Mouse (Mus musculus) hindbrain, postnatal 0 days (tissue): ENCODE measurements at regions not wholly inside any gene's neighbourhood (a gene's known extent, or its start where the extent isn't known, plus 50 kb on each side); places are given as distances from the start of the nearest gene placed in this dataset.

Experiments
- ATAC-seq: fragments of 200-750 bp; cut with Nextera tagmentation; 2 replicates; pipeline ENCODE4 v1.8.0; 2017; ENCODE audit warnings: mild to moderate bottlenecking, moderate TSS enrichment, moderate library complexity
- DNase-seq: peaks from one replicate; pipeline ENCODE4 v3.0.0-alpha.2; 2015; ENCODE audit warnings: low spot score
- H3K27ac ChIP-seq: fragments of 300-500 bp; sonication (generic); 2 replicates; pipeline ENCODE4 v1.5.1; 2014; ENCODE audit warnings: mild to moderate bottlenecking
- H3K27me3 ChIP-seq: fragments of 300-500 bp; sonication (generic); 2 replicates; pipeline ENCODE4 v1.6.1; 2014; ENCODE audit warnings: low read length, mixed read lengths; ENCODE audit not compliant: insufficient read depth
- H3K36me3 ChIP-seq: fragments of 300-500 bp; sonication (generic); 2 replicates; pipeline ENCODE4 v1.6.1; 2014; ENCODE audit warnings: low read length, mixed read lengths; ENCODE audit not compliant: insufficient read depth
- H3K4me1 ChIP-seq: fragments of 300-500 bp; sonication (generic); 2 replicates; pipeline ENCODE4 v1.6.1; 2014; ENCODE audit warnings: antibody characterized with exemption, low read length, mixed read lengths; ENCODE audit not compliant: insufficient read depth
- H3K4me2 ChIP-seq: fragments of 300-500 bp; sonication (generic); 2 replicates; pipeline ENCODE4 v1.6.1; 2014; ENCODE audit warnings: low read depth, mild to moderate bottlenecking, low read length, moderate library complexity, mixed read lengths
- H3K4me3 ChIP-seq: fragments of 300-500 bp; sonication (generic); 2 replicates; pipeline ENCODE4 v1.5.1; 2014; ENCODE audit warnings: low read length
- H3K9ac ChIP-seq: fragments of 300-500 bp; sonication (generic); replicated peaks from 2 replicates; pipeline ENCODE4 v1.6.1; 2014; ENCODE audit warnings: mild to moderate bottlenecking, low read length, moderate library complexity, mixed read lengths
- H3K9me3 ChIP-seq: fragments of 300-500 bp; sonication (generic); 2 replicates; pipeline ENCODE4 v1.6.1; 2016; ENCODE audit warnings: low read length, mixed read lengths
- CTCF ChIP-seq: IDR thresholded peaks from 2 replicates; pipeline ENCODE4 v1.5.1; 2016; ENCODE audit warnings: antibody characterized with exemption, control low read depth, low read depth
- WGBS: fragments of 180-500 bp; shearing (Covaris S2); extraction: QIAGEN DNeasy Blood & Tissue Kit; methylation state at CpG from one replicate; pipeline ENCODE4 v1.1.7; 2014; 5-methylcytosine and 5-hydroxymethylcytosine counted together

- Histone ChIP-seq H3K4me3 (no peak overlapping the region), H3K9ac (no peak overlapping the region), H3K36me3 (no peaks in the 10 kb centered on the region), H3K9me3 (no peaks in the 10 kb centered on the region), H3K4me1 (no peaks in the 10 kb centered on the region), H3K27me3 (no peaks in the 10 kb centered on the region), H3K27ac (no peak overlapping the region), H3K4me2 (no peak overlapping the region)
- DNase-seq, result peak; percentile 25
- WGBS, result 50% methylated on average over 3 of the region's 3 CpGs
- TF ChIP-seq CTCF, result no peak
- no peak for ATAC-seq
These were observed 173.8 kb upstream of the Rtl1 start for GRCm38 (mm10) chr12:109773909-109774313.

- ATAC-seq, result no peak
- Histone ChIP-seq H3K9ac (no peak overlapping the region), H3K27me3 (no peaks in the 10 kb centered on the region), H3K4me2 (no peak overlapping the region), H3K27ac (no peak overlapping the region), H3K9me3 (no peaks in the 10 kb centered on the region), H3K4me1 (no peaks in the 10 kb centered on the region), H3K36me3 (no peaks in the 10 kb centered on the region), H3K4me3 (no peak overlapping the region)
- WGBS, result 86% methylated on average over 3 of the region's 3 CpGs
- no peak for DNase-seq
- TF ChIP-seq CTCF, result no peak
These were observed 198.7 kb upstream of the Rtl1 start for GRCm38 (mm10) chr12:109798846-109799245.

DNA sequence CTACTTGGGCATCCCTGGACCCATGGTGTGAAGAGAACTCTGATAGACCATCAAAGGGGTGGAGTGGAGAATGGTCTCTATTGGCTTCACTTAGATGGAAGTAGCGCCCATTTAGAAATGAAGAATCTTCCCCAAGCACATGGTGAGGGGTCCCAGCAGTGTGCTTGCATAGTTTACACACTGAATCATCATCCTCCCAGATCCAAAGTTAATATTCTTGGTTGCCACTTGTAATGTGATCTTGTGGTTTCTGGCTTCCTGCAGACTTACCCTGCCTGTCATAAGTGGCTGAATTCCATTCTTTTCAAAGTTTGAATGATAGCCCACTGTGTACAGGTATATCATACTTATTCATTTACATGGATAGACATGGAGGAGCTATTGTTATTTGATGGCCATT is 199.3 kb upstream of the Rtl1 start:
- 83% methylated on average over 1 of the region's 1 CpGs for WGBS
- DNase-seq, result no peak
- H3K27ac ChIP-seq, result no peak overlapping the region
- no peaks in the 10 kb centered on the region for H3K27me3 ChIP-seq
- no peak overlapping the region for H3K4me2 ChIP-seq
- H3K36me3 ChIP-seq, result no peaks in the 10 kb centered on the region
- ATAC-seq, result no peak
- H3K9ac ChIP-seq, result no peak overlapping the region
- TF ChIP-seq CTCF, result no peak
- no peak overlapping the region for H3K4me3 ChIP-seq
- H3K9me3 ChIP-seq, result no peaks in the 10 kb centered on the region
- no peaks in the 10 kb centered on the region for H3K4me1 ChIP-seq

DNA sequence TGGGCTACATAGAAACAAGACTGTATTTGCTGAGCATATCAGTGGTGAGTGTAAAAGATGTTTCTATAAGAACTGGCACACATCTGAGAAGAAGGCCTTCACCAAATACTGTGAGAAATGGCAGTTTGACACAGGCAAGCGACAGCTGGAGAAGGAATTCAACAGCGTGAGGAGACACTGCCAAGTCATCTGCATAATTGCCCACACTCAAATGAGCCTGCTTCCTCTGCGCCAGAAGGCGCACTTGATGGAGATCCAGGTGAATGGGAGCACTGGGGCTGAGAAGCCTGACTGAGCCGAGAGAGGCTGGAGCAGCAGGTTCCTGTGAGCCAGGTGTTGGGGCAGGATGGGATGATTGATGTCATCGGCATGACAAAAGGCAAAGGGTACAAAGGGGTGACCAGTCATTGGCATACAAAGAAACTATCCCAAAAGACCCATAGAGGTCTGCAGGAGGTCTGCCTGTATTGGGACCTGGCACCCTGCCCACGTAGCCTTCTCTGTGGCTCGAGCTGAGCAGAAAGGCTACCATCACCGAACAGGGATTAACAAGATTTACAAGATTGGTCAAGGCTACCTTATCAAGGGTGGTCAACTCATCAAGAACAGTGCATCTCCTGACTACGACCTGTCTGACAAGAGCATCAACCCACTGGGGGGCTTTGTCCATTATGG is 227.2 kb upstream of the Rtl1 start:
- Histone ChIP-seq H3K9ac (no peak overlapping the region), H3K4me1 (no peaks in the 10 kb centered on the region), H3K9me3 (no peaks in the 10 kb centered on the region), H3K4me2 (no peak overlapping the region), H3K4me3 (no peak overlapping the region), H3K27ac (0 out of 2 replicates have a peak overlapping the region, but pooled peaks have one; percentile 20), H3K36me3 (no peaks in the 10 kb centered on the region), H3K27me3 (no peaks in the 10 kb centered on the region)
- no peak for TF ChIP-seq CTCF
- ATAC-seq (0 out of 2 replicates have a peak, but pooled peaks have one; percentile 58), DNase-seq (peak; percentile 75)
- 51% methylated on average over 10 of the region's 10 CpGs for WGBS

DNA sequence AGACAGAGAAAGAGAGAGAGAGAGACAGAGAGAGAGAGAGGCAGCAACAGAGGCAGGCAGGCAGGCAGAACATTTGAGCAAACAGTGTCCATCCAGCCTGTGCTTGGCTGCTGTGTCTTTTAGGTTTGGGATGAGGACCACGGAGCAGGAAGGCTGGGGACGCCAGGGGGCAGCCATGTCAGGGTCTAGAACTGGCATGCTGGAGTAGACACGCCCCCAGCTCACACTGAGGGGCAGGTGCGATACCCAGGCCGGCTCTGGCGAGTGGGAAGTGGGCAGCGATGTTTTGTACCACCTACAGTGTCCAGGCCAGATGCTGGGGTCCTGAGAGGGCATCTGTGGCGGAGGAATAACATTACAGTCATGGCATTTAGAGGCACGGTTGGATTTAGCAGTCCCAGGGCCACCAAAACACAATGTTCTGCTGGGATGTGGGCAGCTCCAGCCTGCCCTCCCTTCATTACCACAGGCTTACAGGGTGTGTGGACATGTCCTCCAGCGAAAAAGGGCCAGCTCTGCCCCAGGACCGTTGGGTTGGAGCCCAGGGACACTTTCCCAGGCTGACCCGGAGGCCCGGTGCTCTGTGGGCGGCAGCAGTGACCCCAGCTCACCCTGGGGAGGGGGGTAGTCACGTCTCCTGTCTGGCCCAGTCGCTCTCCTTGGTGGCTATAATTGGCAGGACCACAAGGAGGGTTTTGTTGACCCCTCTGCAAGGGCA is 230.3 kb upstream of the Rtl1 start:
- no peaks in the 10 kb centered on the region for H3K4me1 ChIP-seq
- H3K27me3 ChIP-seq, result no peaks in the 10 kb centered on the region
- H3K27ac ChIP-seq, result no peak overlapping the region
- peak; percentile 63 for DNase-seq
- peak; percentile 71 for TF ChIP-seq CTCF
- H3K9me3 ChIP-seq, result no peaks in the 10 kb centered on the region
- H3K9ac ChIP-seq, result no peak overlapping the region
- H3K4me2 ChIP-seq, result no peak overlapping the region
- H3K36me3 ChIP-seq, result no peaks in the 10 kb centered on the region
- peak; percentile 61; the same call in 1 of the 2 replicates for ATAC-seq
- 19% methylated on average over 16 of the region's 16 CpGs for WGBS
- no peak overlapping the region for H3K4me3 ChIP-seq

DNA sequence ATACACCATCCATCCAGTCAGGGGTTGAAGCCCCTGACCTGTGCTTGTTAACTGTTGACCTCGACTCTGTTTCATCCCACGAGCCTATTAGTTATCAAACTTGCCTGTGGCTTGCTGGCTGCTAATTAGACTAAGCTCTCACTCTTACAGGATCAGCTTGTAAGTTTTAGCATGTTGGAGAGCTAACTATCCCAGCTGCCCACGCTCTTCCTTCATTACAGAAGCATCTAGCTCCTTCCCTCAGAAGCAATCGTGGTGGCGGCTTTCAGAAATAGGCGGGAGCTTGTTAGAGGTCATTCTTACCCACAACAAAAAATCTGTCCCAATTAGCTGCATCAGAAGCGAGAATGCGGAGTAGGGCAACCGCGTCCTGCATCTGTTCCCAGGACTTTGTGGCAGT is 232.8 kb upstream of the Rtl1 start:
- no peaks in the 10 kb centered on the region for H3K27me3 ChIP-seq
- no peak overlapping the region for H3K27ac ChIP-seq
- no peaks in the 10 kb centered on the region for H3K9me3 ChIP-seq
- DNase-seq, result no peak
- H3K4me2 ChIP-seq, result no peak overlapping the region
- H3K36me3 ChIP-seq, result no peaks in the 10 kb centered on the region
- H3K9ac ChIP-seq, result no peak overlapping the region
- H3K4me1 ChIP-seq, result 0 out of 2 replicates have a peak, but pooled peaks cover 3% of the 10 kb centered on the region
- H3K4me3 ChIP-seq, result no peak overlapping the region
- 86% methylated on average over 10 of the region's 10 CpGs for WGBS
- no peak for TF ChIP-seq CTCF
- ATAC-seq, result no peak

- DNase-seq, result no peak
- no peak overlapping the region for H3K4me2 ChIP-seq
- peaks cover 8% of the 10 kb centered on the region; the same call in 1 of the 2 replicates for H3K4me1 ChIP-seq
- no peak for TF ChIP-seq CTCF
- H3K4me3 ChIP-seq, result no peak overlapping the region
- no peaks in the 10 kb centered on the region for H3K9me3 ChIP-seq
- H3K9ac ChIP-seq, result no peak overlapping the region
- no peaks in the 10 kb centered on the region for H3K27me3 ChIP-seq
- H3K27ac ChIP-seq, result no peak overlapping the region
- no peaks in the 10 kb centered on the region for H3K36me3 ChIP-seq
- 83% methylated on average over 8 of the region's 8 CpGs for WGBS
- no peak for ATAC-seq
These were observed 236.4 kb upstream of the Rtl1 start for GRCm38 (mm10) chr12:109836521-109836920.
